Mouse (Mus musculus) CH12.LX (cell line): ENCODE results near the gene Cysltr1. TPM values are rescaled to one million over a fixed set of nuclear protein-coding genes. Genes with fewer than 3 reads are reported as not detected.

Experiments used
- DNase-seq: peaks from one replicate; pipeline ENCODE4 v3.0.0-alpha.2; 2013; ENCODE audit errors: extremely low read depth
- H3K27ac ChIP-seq: 2 replicates; pipeline ENCODE4 v1.5.1; 2012; ENCODE audit warnings: low read depth, mild to moderate bottlenecking, control low read depth, moderate library complexity; ENCODE audit not compliant: insufficient read depth
- H3K27me3 ChIP-seq: replicated peaks from 2 replicates; pipeline ENCODE3; 2012; ENCODE audit warnings: inconsistent platforms
- H3K36me3 ChIP-seq, 2 experiments: replicated peaks in 1 of 2; 2 replicates each; pipeline versions ENCODE3 to v1.6.1; 2012; ENCODE audit warnings: inconsistent platforms in 1 of 2, low read length in 1 of 2, mild to moderate bottlenecking in 1 of 2, mixed read lengths in 1 of 2, moderate library complexity in 1 of 2; ENCODE audit not compliant: control insufficient read depth in 1 of 2, insufficient read depth in 1 of 2
- H3K4me1 ChIP-seq, 2 experiments: 2 replicates each; pipeline ENCODE4 v1.6.1; 2012; ENCODE audit warnings: inconsistent platforms in 1 of 2, moderate library complexity in 1 of 2; ENCODE audit not compliant: insufficient read depth in 2 of 2, control insufficient read depth in 1 of 2
- H3K4me2 ChIP-seq: 2 replicates; pipeline ENCODE4 v1.6.1; 2012; ENCODE audit warnings: low read depth, mild to moderate bottlenecking, control low read depth; ENCODE audit not compliant: poor library complexity, insufficient read depth, severe bottlenecking
- H3K4me3 ChIP-seq, 3 experiments: fragments of 150-350 bp in 1 of 3; sonication (generic) in 1 of 3; replicated peaks in 1 of 3; 2 replicates each; pipeline versions ENCODE3 to v1.5.1; 2011 to 2012; ENCODE audit warnings: low read depth in 2 of 3, low read length in 2 of 3, mild to moderate bottlenecking in 2 of 3, moderate library complexity in 2 of 3, control low read depth in 1 of 3, improper control_type of control experiment in 1 of 3, inconsistent platforms in 1 of 3, mixed read lengths in 1 of 3; ENCODE audit not compliant: poor library complexity in 1 of 3
- H3K79me2 ChIP-seq: replicated peaks from 2 replicates; pipeline ENCODE4 v1.6.1; 2012; ENCODE audit warnings: mild to moderate bottlenecking, moderate library complexity; ENCODE audit not compliant: control insufficient read depth, poor library complexity, insufficient read depth, severe bottlenecking; ENCODE audit errors: extremely low read depth
- H3K9ac ChIP-seq: 2 replicates; pipeline ENCODE4 v1.6.1; 2012; ENCODE audit warnings: low read depth, mild to moderate bottlenecking, control low read depth, moderate library complexity; ENCODE audit not compliant: insufficient read depth
- H3K9me3 ChIP-seq: replicated peaks from 2 replicates; pipeline ENCODE3; 2012; ENCODE audit warnings: low read length, inconsistent platforms, mixed read lengths
- CHD2 ChIP-seq: IDR thresholded peaks from 2 replicates; pipeline ENCODE4 v1.6.1; 2011; ENCODE audit warnings: low read length, improper control_type of control experiment
- E2F4 ChIP-seq: IDR thresholded peaks from 2 replicates; pipeline ENCODE4 v1.6.1; 2011; ENCODE audit warnings: low read depth, low read length, improper control_type of control experiment; ENCODE audit not compliant: insufficient replicate concordance
- EP300 ChIP-seq: IDR thresholded peaks from 2 replicates; pipeline ENCODE4 v1.6.1; 2011; ENCODE audit warnings: low read length, improper control_type of control experiment
- HCFC1 ChIP-seq: IDR thresholded peaks from 2 replicates; pipeline ENCODE4 v1.6.1; 2012; ENCODE audit warnings: low read depth, mild to moderate bottlenecking, inconsistent platforms, low read length, improper control_type of control experiment
- JUN ChIP-seq: IDR thresholded peaks from 2 replicates; pipeline ENCODE4 v1.6.1; 2011; ENCODE audit warnings: low read depth, mild to moderate bottlenecking, low read length, improper control_type of control experiment, moderate library complexity; ENCODE audit not compliant: insufficient read depth
- KAT2A ChIP-seq: IDR thresholded peaks from 2 replicates; pipeline ENCODE4 v1.6.1; 2012; ENCODE audit warnings: low read length, improper control_type of control experiment, inconsistent platforms; ENCODE audit not compliant: insufficient replicate concordance
- MAFK ChIP-seq: IDR thresholded peaks from 2 replicates; pipeline ENCODE4 v1.6.1; 2011; ENCODE audit warnings: low read length, improper control_type of control experiment; ENCODE audit not compliant: insufficient replicate concordance
- MAZ ChIP-seq: IDR thresholded peaks from 2 replicates; pipeline ENCODE4 v1.6.1; 2012; ENCODE audit warnings: low read depth, mild to moderate bottlenecking, inconsistent platforms, low read length, improper control_type of control experiment, moderate library complexity
- MXI1 ChIP-seq: IDR thresholded peaks from 2 replicates; pipeline ENCODE4 v1.6.1; 2011; ENCODE audit warnings: mild to moderate bottlenecking, low read depth, low read length, improper control_type of control experiment
- NELFE ChIP-seq: IDR thresholded peaks from 2 replicates; pipeline ENCODE4 v1.6.1; 2011; ENCODE audit warnings: low read depth, low read length, improper control_type of control experiment
- NRF1 ChIP-seq: IDR thresholded peaks from 2 replicates; pipeline ENCODE4 v1.6.1; 2014; ENCODE audit warnings: low read depth, mild to moderate bottlenecking, inconsistent platforms, low read length, improper control_type of control experiment, moderate library complexity
- POLR2A ChIP-seq: IDR thresholded peaks from 2 replicates; pipeline ENCODE4 v1.6.1; 2011; ENCODE audit warnings: low read depth, mild to moderate bottlenecking, improper control_type of control experiment, low read length
- RAD21 ChIP-seq: IDR thresholded peaks from 2 replicates; pipeline ENCODE4 v1.6.1; 2011; ENCODE audit warnings: low read depth, mild to moderate bottlenecking, low read length, improper control_type of control experiment, moderate library complexity
- RCOR1 ChIP-seq: conservative IDR thresholded peaks from 2 replicates; pipeline ENCODE4 v1.6.1; 2012; ENCODE audit warnings: low read depth, mild to moderate bottlenecking, inconsistent platforms, low read length, improper control_type of control experiment
- SMC3 ChIP-seq: IDR thresholded peaks from 2 replicates; pipeline ENCODE4 v1.6.1; 2011; ENCODE audit warnings: low read depth, low read length, improper control_type of control experiment
- TCF12 ChIP-seq: IDR thresholded peaks from 2 replicates; pipeline ENCODE4 v1.6.1; 2014; ENCODE audit warnings: low read depth, mild to moderate bottlenecking, inconsistent platforms, low read length, improper control_type of control experiment
- UBTF ChIP-seq: IDR thresholded peaks from 2 replicates; pipeline ENCODE4 v1.6.1; 2012; ENCODE audit warnings: low read depth, mild to moderate bottlenecking, inconsistent platforms, low read length, improper control_type of control experiment, moderate library complexity
- ZC3H11A ChIP-seq: IDR thresholded peaks from 2 replicates; pipeline ENCODE4 v1.6.1; 2012; ENCODE audit warnings: low read depth, mild to moderate bottlenecking, inconsistent platforms, low read length, improper control_type of control experiment
- ZKSCAN1 ChIP-seq: IDR thresholded peaks from 2 replicates; pipeline ENCODE4 v1.6.1; 2012; ENCODE audit warnings: low read depth, inconsistent platforms, low read length, improper control_type of control experiment, borderline replicate concordance
- ZMIZ1 ChIP-seq: IDR thresholded peaks from 2 replicates; pipeline ENCODE4 v1.6.1; 2012; ENCODE audit warnings: low read depth, mild to moderate bottlenecking, inconsistent platforms, low read length, improper control_type of control experiment
- dilution Hi-C: fragments of 300-500 bp; cut with MboI; formaldehyde crosslinking; loops from 2 replicates; pipeline ENCODE4 v1.14.3; 2020; ENCODE audit warnings: low sequenced_read_pairs; ENCODE audit not compliant: extremely low pct_unique_long_range_greater_than_20kb, extremely low pct_ligation_motif_present
- in situ Hi-C: fragments of 300-500 bp; cut with MboI; formaldehyde crosslinking; loops from 3 replicates; pipeline ENCODE4 v1.14.3; 2019; ENCODE audit warnings: low sequenced_read_pairs, low pct_ligation_motif_present, low pct_unique_long_range_greater_than_20kb, mixed read lengths
- polyA plus RNA-seq: library from polyadenylated mRNA; unstranded; fragments of >175 nt; gene quantifications from 2 replicates; pipeline ENCODE4 v1.2.1, GENCODE M21; 2012; ENCODE audit warnings: low read depth; ENCODE audit not compliant: insufficient read length
- total RNA-seq, 2 experiments: library from RNA; depleted of rRNA; stranded (reverse); fragments of 300-350 nt in 1 of 2; fragments of >200 nt in 1 of 2; gene quantifications; 2 replicates each; pipeline ENCODE4 v1.2.3; 2012 to 2014

The Cysltr1 gene
- total and polyA plus RNA-seq, 3 experiments = 1.1 TPM; not detected in 2

GRCm38 (mm10) chrX:106633543-106633942, 30.1 kb upstream of the Cysltr1 start:
- in situ Hi-C loops (no loop called here), dilution Hi-C loops (no loop called here)
- Histone ChIP-seq H3K4me3 (no peak overlapping the region), H3K4me1 (no peaks in the 10 kb centered on the region), H3K4me2 (no peak overlapping the region), H3K27ac (no peak overlapping the region), H3K27me3 (no peaks in the 10 kb centered on the region), H3K79me2 (no peaks in the 10 kb centered on the region), H3K36me3 (no peaks in the 10 kb centered on the region), H3K9ac (no peak overlapping the region), H3K9me3 (no peaks in the 10 kb centered on the region)
- no peak for DNase-seq
- no peak for TF ChIP-seq ZC3H11A
- TF ChIP-seq MXI1 = no peak
- TF ChIP-seq MAZ = no peak
- TF ChIP-seq MAFK = no peak
- TF ChIP-seq HCFC1 = no peak
- TF ChIP-seq UBTF = no peak
- no peak for TF ChIP-seq CHD2
- TF ChIP-seq NRF1 = no peak
- no peak for TF ChIP-seq ZKSCAN1
- no peak for TF ChIP-seq POLR2A
- no peak for TF ChIP-seq TCF12
- no peak for TF ChIP-seq JUN
- no peak for TF ChIP-seq ZMIZ1
- no peak for TF ChIP-seq EP300
- no peak for TF ChIP-seq SMC3
- no peak for TF ChIP-seq RCOR1
- TF ChIP-seq E2F4 = no peak
- TF ChIP-seq RAD21 = no peak

- Histone ChIP-seq H3K27ac (no peak overlapping the region), H3K79me2 (no peaks in the 10 kb centered on the region), H3K27me3 (no peaks in the 10 kb centered on the region), H3K36me3 (no peaks in the 10 kb centered on the region), H3K9ac (no peak overlapping the region), H3K4me1 (no peaks in the 10 kb centered on the region), H3K4me3 (no peak overlapping the region), H3K9me3 (no peaks in the 10 kb centered on the region)
- in situ Hi-C loops (no loop called here), dilution Hi-C loops (no loop called here)
- DNase-seq = no peak
- TF ChIP-seq KAT2A (no peak), NELFE (no peak)
- TF ChIP-seq, all 38 proteins: peak for 0
- no peak overlapping the region for H3K4me2 ChIP-seq
Measured at GRCm38 (mm10) chrX:106628514-106628913, 25.0 kb upstream of the Cysltr1 start.
